Comparison of ENCODE assay signal across 19 mouse cellular contexts in the genomic region with DNA sequence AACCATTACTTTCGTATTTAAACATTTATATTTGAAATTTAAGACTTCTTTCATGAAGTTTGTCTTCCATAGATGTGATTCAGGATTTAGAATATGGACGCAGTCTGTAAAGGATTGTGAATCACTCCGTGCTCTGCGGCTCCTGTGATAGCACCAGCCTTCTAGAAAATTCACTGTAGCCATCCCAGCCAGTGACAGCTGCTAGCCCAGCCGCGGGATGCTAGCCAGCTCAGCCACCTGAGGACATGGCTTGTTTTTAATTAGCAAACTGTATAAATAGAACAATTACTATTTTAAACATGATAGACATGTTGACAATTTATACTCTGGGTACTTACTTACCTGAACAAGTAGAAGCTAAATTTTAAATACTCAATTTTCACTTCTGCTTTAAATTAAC.
DNase-seq lines count a peak whose midpoint lies in the region; ATAC-seq and TF ChIP-seq lines count a peak whose summit lies in the region.
"Had no signal": no experiment of that assay in that cellular context is flagged by ENCODE, and none has a peak within 500 bp of the region (broad histone marks: within the 10 kb centered on the region; RNA-seq: fewer than 3 reads in every experiment).

No protein-coding gene starts in this region.

- WGBS in hindbrain, postnatal 0 days, result 74% methylated on average over 6 of the region's 6 CpGs
- 85% methylated on average over 6 of the region's 6 CpGs for WGBS in hindbrain, embryonic 16.5 days

- peaks cover 39% of the 10 kb centered on the region for H3K36me3 ChIP-seq in hindbrain, postnatal 0 days (ENCODE audit: insufficient read depth, low read length)
- peaks cover 35% of the 10 kb centered on the region for H3K36me3 ChIP-seq in hindbrain, embryonic 16.5 days (ENCODE audit: control insufficient read depth, insufficient read depth, low read length)

- H3K4me2 ChIP-seq in hindbrain, postnatal 0 days (ENCODE audit: low read depth, low read length), result no peak overlapping the region
- no peak overlapping the region for H3K4me2 ChIP-seq in hindbrain, embryonic 16.5 days (ENCODE audit: low read length)
- H3K4me2 ChIP-seq: hindbrain, embryonic 15.5 days; liver, embryonic 12.5 days; lung, embryonic 15.5 days; midbrain, embryonic 12.5 days; stomach, embryonic 15.5 days had no signal

- intact Hi-C loops in gastrocnemius, adult 2 months (cut with DNase I), result no loop called here

- no peaks in the 10 kb centered on the region for H3K27me3 ChIP-seq in hindbrain, postnatal 0 days (ENCODE audit: insufficient read depth, low read length)
- no peaks in the 10 kb centered on the region for H3K27me3 ChIP-seq in hindbrain, embryonic 16.5 days (replicated peaks; ENCODE audit: control insufficient read depth, insufficient read depth, low read length)
- H3K27me3 ChIP-seq: CH12.LX; hindbrain, embryonic 15.5 days; liver, embryonic 12.5 days; lung, embryonic 15.5 days; midbrain, embryonic 12.5 days; stomach, embryonic 15.5 days had no signal

- no peak overlapping the region; the same call in 1 of the 2 replicates for H3K4me3 ChIP-seq in gastrocnemius, adult 2 months
- H3K4me3 ChIP-seq in hindbrain, postnatal 0 days (ENCODE audit: low read length), result no peak overlapping the region
- no peak overlapping the region for H3K4me3 ChIP-seq in hindbrain, embryonic 16.5 days (ENCODE audit: low read length)
- H3K4me3 ChIP-seq: erythroblast, embryonic 14.5 days; hindbrain, embryonic 15.5 days; liver, embryonic 12.5 days; lung, embryonic 15.5 days; midbrain, embryonic 12.5 days; stomach, embryonic 15.5 days had no signal

- H3K9ac ChIP-seq in hindbrain, postnatal 0 days (replicated peaks; ENCODE audit: low read length), result no peak overlapping the region
- H3K9ac ChIP-seq in hindbrain, embryonic 16.5 days (ENCODE audit: low read depth, low read length), result no peak overlapping the region
- H3K9ac ChIP-seq: hindbrain, embryonic 15.5 days; liver, embryonic 12.5 days; lung, embryonic 15.5 days; midbrain, embryonic 12.5 days; stomach, embryonic 15.5 days had no signal

- no peaks in the 10 kb centered on the region for H3K9me3 ChIP-seq in hindbrain, postnatal 0 days (ENCODE audit: low read length)
- no peaks in the 10 kb centered on the region for H3K9me3 ChIP-seq in hindbrain, embryonic 16.5 days (ENCODE audit: control insufficient read depth, low read length)
- H3K9me3 ChIP-seq: hindbrain, embryonic 15.5 days; liver, embryonic 12.5 days; lung, embryonic 15.5 days; midbrain, embryonic 12.5 days; stomach, embryonic 15.5 days had no signal

- H3K27ac ChIP-seq in gastrocnemius, adult 2 months, result peak overlapping the region; percentile 70
- H3K27ac ChIP-seq in hindbrain, postnatal 0 days, result no peak overlapping the region
- H3K27ac ChIP-seq in hindbrain, embryonic 16.5 days (ENCODE audit: low read depth, low read length), result no peak overlapping the region
- H3K27ac ChIP-seq: hindbrain, embryonic 15.5 days; liver, embryonic 12.5 days; lung, embryonic 15.5 days; midbrain, embryonic 12.5 days; stomach, embryonic 15.5 days had no signal

- TF ChIP-seq CTCF in gastrocnemius, adult 2 months (IDR thresholded peaks at IDR 0.05), result no peak
- TF ChIP-seq CTCF in hindbrain, postnatal 0 days (IDR thresholded peaks at IDR 0.05; ENCODE audit: low read depth), result no peak

- H3K4me1 ChIP-seq in hindbrain, postnatal 0 days (ENCODE audit: insufficient read depth, low read length), result no peaks in the 10 kb centered on the region
- no peaks in the 10 kb centered on the region for H3K4me1 ChIP-seq in hindbrain, embryonic 16.5 days (ENCODE audit: control insufficient read depth, insufficient read depth, low read depth, low read length)
- H3K4me1 ChIP-seq: hindbrain, embryonic 15.5 days; liver, embryonic 12.5 days; lung, embryonic 15.5 days; midbrain, embryonic 12.5 days; stomach, embryonic 15.5 days had no signal

- peak; percentile 74 for DNase-seq in gastrocnemius, adult 2 months
- no peak for DNase-seq in gastrocnemius, adult 8-10 months (ENCODE audit: low spot score in 2 of 2)
- peak; percentile 54 for DNase-seq in hindbrain, postnatal 0 days (ENCODE audit: low spot score)
- peak; percentile 66 for DNase-seq in cerebellum, adult 8-10 months
- peak; percentile 27 for DNase-seq in skeletal muscle tissue, adult 2 months (ENCODE audit: low read depth, low spot score)
- DNase-seq: adrenal gland, adult 8-10 months; kidney, adult 18-20 months; kidney, postnatal 10 days; thymus, postnatal 14 days had no signal

- no peak for ATAC-seq in hindbrain, postnatal 0 days
- no peak for ATAC-seq in hindbrain, embryonic 16.5 days
- no peak for ATAC-seq in monocyte, adult 5-6 weeks (replicated peaks; ENCODE audit: insufficient number of reproducible peaks, low FRiP score, low TSS enrichment, poor library complexity, severe bottlenecking)
- ATAC-seq: forebrain, embryonic 16.5 days; liver, embryonic 12.5 days had no signal

Comparison
In these comparisons a context has a peak if more than half of its experiments do, and no peak if none do; other contexts are left out.
1. DNase-seq: peak in gastrocnemius, adult 2 months (single experiment), hindbrain, postnatal 0 days (single experiment), cerebellum, adult 8-10 months (single experiment) and skeletal muscle tissue, adult 2 months (single experiment); none in gastrocnemius, adult 8-10 months (0 of 2).